Mouse (Mus musculus) MN1 (cell line): ENCODE results near the gene Olfr1307.

ENCODE experiments used
- DNase-seq: peaks from one replicate; pipeline ENCODE4 v3.0.0-alpha.2; 2016; ENCODE audit warnings: low spot score

The Olfr1307 gene

GRCm38 (mm10) chr2:111949340-111949739 is at the start of gene Olfr1307:
Gene Olfr1307 (minus strand): TSS chr2:111949440.
- DNase-seq = no peak

DNA sequence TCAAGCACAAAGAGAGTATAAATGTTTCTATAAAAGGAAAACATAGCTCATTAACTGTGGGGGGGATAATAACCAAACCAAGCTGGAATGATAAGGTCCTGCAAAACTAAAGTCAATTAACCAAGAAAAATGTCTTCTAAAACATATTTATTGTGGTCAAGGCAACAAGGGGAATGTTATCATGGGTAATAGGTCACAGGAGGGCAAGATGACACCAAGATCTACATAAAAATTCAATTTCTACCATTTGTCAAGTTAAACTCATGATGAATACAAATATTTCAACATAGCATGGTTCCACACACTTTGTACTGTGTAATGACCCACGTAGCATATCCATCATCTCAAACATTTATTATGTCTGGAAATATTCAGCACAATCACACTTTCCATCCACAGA is 40.9 kb upstream of the Olfr1307 start, which contains the start of gene Olfr1309:
Olfr1309 (minus strand) TSS at position 101 of the 400 bp plus-strand sequence.
- DNase-seq = no peak

- no peak for DNase-seq
Measured at GRCm38 (mm10) chr2:111964844-111965243, 15.6 kb upstream of the Olfr1307 start, which contains the start of gene Olfr1308. Gene Olfr1308 (minus strand): TSS chr2:111964944.

DNA sequence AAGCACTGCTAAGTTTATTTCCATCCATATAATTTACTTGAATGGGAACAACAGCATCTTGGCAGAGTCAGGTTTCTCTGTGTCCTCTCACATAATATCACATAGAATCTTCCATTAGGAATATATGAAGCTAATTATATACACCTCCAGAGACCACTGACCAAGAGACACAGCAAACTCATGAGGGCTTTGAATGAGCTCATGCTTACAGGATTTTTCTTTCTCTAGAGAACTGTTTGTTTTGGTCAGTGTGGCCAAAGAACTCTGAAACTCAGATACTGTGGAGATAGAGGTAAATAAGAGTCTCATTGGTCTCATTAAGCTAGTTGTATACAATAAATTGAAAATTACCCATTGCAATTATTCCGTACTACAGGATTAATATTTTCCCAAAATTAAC is 33.1 kb downstream of the Olfr1307 start, which contains the start of gene Olfr1306:
Olfr1306 (minus strand) TSS at position 101 of the 400 bp plus-strand sequence.
- no peak for DNase-seq
